Mouse (Mus musculus) kidney, adult 2 months (tissue): Measurements from ENCODE around the gene 1810043G02Rik.

Experiments
- CTCF ChIP-seq: fragments of 200-500 bp; conservative IDR thresholded peaks from 2 replicates; pipeline ENCODE4 v1.5.1; 2011; ENCODE audit warnings: low read depth, mild to moderate bottlenecking, control low read depth, low read length, moderate library complexity, mixed read lengths; ENCODE audit not compliant: insufficient read depth, insufficient read length
- POLR2A ChIP-seq: fragments of 200-500 bp; IDR thresholded peaks from one replicate; pipeline ENCODE4 v1.6.1; 2011; ENCODE audit warnings: low read depth, low read length, control low read depth

DNA sequence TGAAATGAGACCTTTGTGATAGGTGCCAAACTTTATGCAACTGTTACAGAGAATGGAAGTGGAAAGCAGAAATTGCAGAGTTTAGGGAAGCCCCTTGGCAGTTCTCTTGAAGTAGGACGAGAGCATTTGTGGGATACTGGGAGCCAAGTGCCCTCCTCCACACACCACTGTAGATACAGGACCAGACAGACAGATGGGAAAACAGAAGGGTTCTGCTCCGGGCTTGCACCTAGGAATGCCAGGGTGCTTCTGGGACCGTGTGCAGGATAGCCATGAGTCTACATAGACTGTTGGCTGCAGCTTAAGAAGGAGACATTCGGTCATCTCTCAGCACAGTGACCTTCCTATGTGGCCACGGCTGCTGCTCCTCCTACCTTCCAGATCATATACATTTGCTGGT, 3.5 kb upstream of the 1810043G02Rik start:
- TF ChIP-seq CTCF (no peak), POLR2A (no peak)
